Mouse (Mus musculus) intestine, embryonic 15.5 days (tissue): ENCODE measurements around the gene Cers5. TPM values are rescaled to one million over a fixed set of nuclear protein-coding genes. Genes with fewer than 3 reads are reported as not detected.
"Not testable (repeated sequence)": the region's sequence is repeated elsewhere in the genome, so short reads cannot be mapped to it uniquely, and the experiment has no call there.

Source experiments
- ATAC-seq: fragments of 200-750 bp; cut with Nextera tagmentation; 2 replicates; pipeline ENCODE4 v1.8.0; 2017; ENCODE audit warnings: moderate TSS enrichment, moderate library complexity
- H3K27ac ChIP-seq: fragments of 300-500 bp; sonication (generic); 2 replicates; pipeline ENCODE4 v1.5.1; 2015; ENCODE audit warnings: mild to moderate bottlenecking, inconsistent platforms
- H3K27me3 ChIP-seq: fragments of 300-500 bp; sonication (generic); replicated peaks from 2 replicates; pipeline ENCODE4 v1.6.1; 2015; ENCODE audit warnings: inconsistent platforms
- H3K36me3 ChIP-seq: fragments of 300-500 bp; sonication (generic); 2 replicates; pipeline ENCODE4 v1.6.1; 2015; ENCODE audit warnings: inconsistent platforms
- H3K4me1 ChIP-seq: fragments of 300-500 bp; sonication (generic); replicated peaks from 2 replicates; pipeline ENCODE4 v1.6.1; 2015; ENCODE audit warnings: inconsistent platforms
- H3K4me2 ChIP-seq: fragments of 300-500 bp; sonication (generic); replicated peaks from 2 replicates; pipeline ENCODE4 v1.6.1; 2015; ENCODE audit warnings: mild to moderate bottlenecking, inconsistent platforms
- H3K4me3 ChIP-seq: fragments of 300-500 bp; sonication (generic); replicated peaks from 2 replicates; pipeline ENCODE4 v1.5.1; 2015; ENCODE audit warnings: inconsistent platforms
- H3K9ac ChIP-seq: fragments of 300-500 bp; sonication (generic); 2 replicates; pipeline ENCODE4 v1.6.1; 2015; ENCODE audit warnings: inconsistent platforms
- H3K9me3 ChIP-seq: fragments of 300-500 bp; sonication (generic); 2 replicates; pipeline ENCODE4 v1.6.1; 2016; ENCODE audit warnings: inconsistent platforms
- WGBS: fragments of 180-500 bp; shearing (Covaris S2); methylation state at CpG from one replicate; pipeline ENCODE4 v1.1.7; 2015; 5-methylcytosine and 5-hydroxymethylcytosine counted together
- polyA plus RNA-seq: library from polyadenylated mRNA; unstranded; fragments of >200 nt; fragmentation: Nextera tagmentation; extraction: Ambion mirVana; gene quantifications from 2 replicates; pipeline ENCODE4 v1.2.1, GENCODE M21; 2015

Gene Cers5
- polyA plus RNA-seq: 48.1 and 49.5 TPM in 2 replicates

- not testable (repeated sequence) for H3K36me3 ChIP-seq, ATAC-seq, H3K27me3 ChIP-seq, H3K9me3 ChIP-seq, H3K4me1 ChIP-seq
- peak within 1 kb of the TSS; percentile 95 for H3K27ac ChIP-seq
- H3K9ac ChIP-seq: peak within 1 kb of the TSS; percentile 87
- peak within 1 kb of the TSS; percentile 86 for H3K4me2 ChIP-seq
- H3K4me3 ChIP-seq: peak within 1 kb of the TSS; percentile 89
Observed at GRCm38 (mm10) chr15:99772881-99772924, at the start of gene Cers5. Gene Cers5, minus strand, starts transcription at chr15:99772885.

- ATAC-seq: peak; percentile 64
- peak overlapping the region; percentile 56 for H3K9ac ChIP-seq
- peak overlapping the region; percentile 57 for H3K4me2 ChIP-seq
- no peaks in the 10 kb centered on the region for H3K9me3 ChIP-seq
- peak overlapping the region; percentile 44 for H3K4me3 ChIP-seq
- H3K36me3 ChIP-seq: peaks cover 6% of the 10 kb centered on the region
- H3K27me3 ChIP-seq: no peaks in the 10 kb centered on the region
- H3K4me1 ChIP-seq: peaks cover 14% of the 10 kb centered on the region; the same call in 1 of the 2 replicates
- H3K27ac ChIP-seq: peak overlapping the region; percentile 87
- WGBS: 30% methylated on average over 14 of the region's 14 CpGs
Observed at GRCm38 (mm10) chr15:99819621-99820279, 47.1 kb upstream of the Cers5 start.

GRCm38 (mm10) chr15:99819109-99819440 lies 46.4 kb upstream of the Cers5 start:
- Histone ChIP-seq H3K27me3 (no peaks in the 10 kb centered on the region), H3K9ac (peak overlapping the region; percentile 56), H3K4me2 (peak overlapping the region; percentile 57), H3K4me3 (peak overlapping the region; percentile 44), H3K27ac (peak overlapping the region; percentile 87), H3K9me3 (no peaks in the 10 kb centered on the region), H3K4me1 (peaks cover 14% of the 10 kb centered on the region; the same call in 1 of the 2 replicates), H3K36me3 (peaks cover 6% of the 10 kb centered on the region)
- no peak for ATAC-seq
- 26% methylated on average over 6 of the region's 6 CpGs for WGBS

- Histone ChIP-seq H3K4me3 (peak overlapping the region; percentile 44), H3K27me3 (no peaks in the 10 kb centered on the region), H3K36me3 (peaks cover 6% of the 10 kb centered on the region), H3K9ac (peak overlapping the region; percentile 56), H3K4me1 (peaks cover 11% of the 10 kb centered on the region; the same call in 1 of the 2 replicates), H3K4me2 (peak overlapping the region; percentile 57), H3K27ac (peak overlapping the region; percentile 87), H3K9me3 (no peaks in the 10 kb centered on the region)
- ATAC-seq: 0 out of 2 replicates have a peak, but pooled peaks have one; percentile 36
- whole genome bisulfite sequencing: 20% methylated on average over 13 of the region's 13 CpGs
Observed at GRCm38 (mm10) chr15:99818321-99819108, 45.8 kb upstream of the Cers5 start.

- no peaks in the 10 kb centered on the region for H3K9me3 ChIP-seq
- 35% methylated on average over 8 of the region's 8 CpGs for WGBS
- peak overlapping the region; percentile 57 for H3K4me2 ChIP-seq
- peak overlapping the region; percentile 87 for H3K27ac ChIP-seq
- H3K4me3 ChIP-seq: peak overlapping the region; percentile 44
- H3K36me3 ChIP-seq: peaks cover 6% of the 10 kb centered on the region
- H3K9ac ChIP-seq: 0 out of 2 replicates have a peak overlapping the region, but pooled peaks have one; percentile 10
- 0 out of 2 replicates have a peak, but pooled peaks have one; percentile 29 for ATAC-seq
- H3K4me1 ChIP-seq: peaks cover 6% of the 10 kb centered on the region; the same call in 1 of the 2 replicates
- no peaks in the 10 kb centered on the region for H3K27me3 ChIP-seq
Observed at GRCm38 (mm10) chr15:99817343-99818235, 44.9 kb upstream of the Cers5 start.

GRCm38 (mm10) chr15:99815999-99816398 lies 43.3 kb upstream of the Cers5 start:
- WGBS: 95% methylated on average over 4 of the region's 4 CpGs

GRCm38 (mm10) chr15:99814554-99815260 lies 42.0 kb upstream of the Cers5 start:
- Histone ChIP-seq H3K27me3 (no peaks in the 10 kb centered on the region), H3K4me2 (no peak overlapping the region), H3K4me3 (no peak overlapping the region), H3K36me3 (peaks cover 6% of the 10 kb centered on the region; the same call in 1 of the 2 replicates), H3K27ac (peak overlapping the region; percentile 44; the same call in 1 of the 2 replicates), H3K9me3 (no peaks in the 10 kb centered on the region), H3K4me1 (peaks cover 17% of the 10 kb centered on the region), H3K9ac (no peak overlapping the region)
- ATAC-seq: no peak
- WGBS: 74% methylated on average over 24 of the region's 24 CpGs

More at GRCm38 (mm10) chr15:99815999-99816398, 43.3 kb upstream of the Cers5 start:
- Histone ChIP-seq H3K4me1 (peaks cover 17% of the 10 kb centered on the region), H3K36me3 (peaks cover 6% of the 10 kb centered on the region), H3K4me3 (no peak overlapping the region), H3K9me3 (no peaks in the 10 kb centered on the region), H3K27me3 (no peaks in the 10 kb centered on the region), H3K27ac (no peak overlapping the region), H3K9ac (no peak overlapping the region), H3K4me2 (no peak overlapping the region)
- no peak for ATAC-seq

- Histone ChIP-seq H3K9me3 (no peaks in the 10 kb centered on the region), H3K4me1 (peaks cover 17% of the 10 kb centered on the region), H3K4me3 (no peak overlapping the region), H3K4me2 (no peak overlapping the region), H3K36me3 (peaks cover 6% of the 10 kb centered on the region; the same call in 1 of the 2 replicates), H3K27me3 (no peaks in the 10 kb centered on the region), H3K27ac (no peak overlapping the region), H3K9ac (no peak overlapping the region)
- 96% methylated on average over 6 of the region's 6 CpGs for WGBS
- no peak for ATAC-seq
Observed at GRCm38 (mm10) chr15:99813639-99814038, 41.0 kb upstream of the Cers5 start.

GRCm38 (mm10) chr15:99812097-99812496 lies 39.4 kb upstream of the Cers5 start:
- H3K27me3 ChIP-seq: no peaks in the 10 kb centered on the region
- no peak overlapping the region for H3K4me2 ChIP-seq
- no peak overlapping the region for H3K9ac ChIP-seq
- 0 out of 2 replicates have a peak overlapping the region, but pooled peaks have one; percentile 2 for H3K27ac ChIP-seq
- 43% methylated on average over 7 of the region's 7 CpGs for WGBS
- no peaks in the 10 kb centered on the region for H3K9me3 ChIP-seq
- peaks cover 6% of the 10 kb centered on the region; the same call in 1 of the 2 replicates for H3K36me3 ChIP-seq
- H3K4me3 ChIP-seq: no peak overlapping the region
- ATAC-seq: no peak
- H3K4me1 ChIP-seq: peaks cover 14% of the 10 kb centered on the region

- no peak overlapping the region for H3K27ac ChIP-seq
- ATAC-seq: no peak
- H3K9ac ChIP-seq: no peak overlapping the region
- no peaks in the 10 kb centered on the region for H3K27me3 ChIP-seq
- H3K36me3 ChIP-seq: peaks cover 15% of the 10 kb centered on the region
- H3K4me1 ChIP-seq: peaks cover 16% of the 10 kb centered on the region
- H3K4me3 ChIP-seq: no peak overlapping the region
- WGBS: 69% methylated on average over 21 of the region's 21 CpGs
- no peak overlapping the region for H3K4me2 ChIP-seq
- no peaks in the 10 kb centered on the region for H3K9me3 ChIP-seq
Observed at GRCm38 (mm10) chr15:99807776-99808735, 35.4 kb upstream of the Cers5 start.

GRCm38 (mm10) chr15:99806171-99806570 lies 33.5 kb upstream of the Cers5 start:
- Histone ChIP-seq H3K4me1 (peaks cover 7% of the 10 kb centered on the region), H3K4me2 (no peak overlapping the region), H3K27ac (no peak overlapping the region), H3K9ac (no peak overlapping the region), H3K4me3 (no peak overlapping the region), H3K9me3 (no peaks in the 10 kb centered on the region), H3K36me3 (peaks cover 21% of the 10 kb centered on the region), H3K27me3 (no peaks in the 10 kb centered on the region)
- 59% methylated on average over 7 of the region's 7 CpGs for WGBS
- ATAC-seq: no peak
